Mouse (Mus musculus) liver, adult 2 months (tissue): Measurements from ENCODE around the gene Ager. TPM values are rescaled to one million over a fixed set of nuclear protein-coding genes. Genes with fewer than 3 reads are reported as not detected.

Experiments
- DNase-seq: peaks from one replicate; pipeline ENCODE4 v3.0.0-alpha.2; 2011; ENCODE audit warnings: low read depth, low spot score; ENCODE audit errors: extremely low read depth
- H3K27ac ChIP-seq: fragments of 200-500 bp; replicated peaks from 2 replicates; pipeline ENCODE4 v1.5.1; 2012; ENCODE audit warnings: low read depth, mild to moderate bottlenecking, control low read depth, inconsistent platforms, low read length; ENCODE audit not compliant: insufficient read depth
- H3K27me3 ChIP-seq: fragments of 200-500 bp; 2 replicates; pipeline ENCODE4 v1.6.1; 2012; ENCODE audit warnings: mild to moderate bottlenecking, moderate library complexity, low read length, inconsistent platforms; ENCODE audit not compliant: control insufficient read depth, insufficient read depth
- H3K36me3 ChIP-seq: fragments of 200-500 bp; 2 replicates; pipeline ENCODE4 v1.6.1; 2012; ENCODE audit warnings: low read length, inconsistent platforms; ENCODE audit not compliant: control insufficient read depth, insufficient read depth
- H3K4me1 ChIP-seq: fragments of 200-500 bp; 2 replicates; pipeline ENCODE4 v1.6.1; 2011; ENCODE audit warnings: low read length; ENCODE audit not compliant: control insufficient read depth, insufficient read depth
- H3K4me3 ChIP-seq: fragments of 200-500 bp; 2 replicates; pipeline ENCODE4 v1.5.1; 2011; ENCODE audit warnings: low read depth, mild to moderate bottlenecking, control low read depth, low read length, moderate library complexity; ENCODE audit not compliant: insufficient read depth
- H3K79me2 ChIP-seq: fragments of 200-500 bp; 2 replicates; pipeline ENCODE4 v1.6.1; 2012; ENCODE audit warnings: inconsistent platforms, mild to moderate bottlenecking, low read length, moderate library complexity; ENCODE audit not compliant: control insufficient read depth, insufficient read depth
- H3K9ac ChIP-seq: fragments of 200-500 bp; 2 replicates; pipeline ENCODE4 v1.6.1; 2012; ENCODE audit warnings: low read depth, mild to moderate bottlenecking, control low read depth, inconsistent platforms, low read length
- CTCF ChIP-seq: fragments of 200-500 bp; IDR thresholded peaks from 2 replicates; pipeline ENCODE4 v1.5.1; 2011; ENCODE audit warnings: low read depth, low read length, control low read depth
- POLR2A ChIP-seq: fragments of 200-500 bp; IDR thresholded peaks from 2 replicates; pipeline ENCODE4 v1.6.1; 2011; ENCODE audit warnings: low read length, control low read depth; ENCODE audit not compliant: insufficient read depth; ENCODE audit errors: extremely low read depth
- WGBS: fragments of 180-500 bp; shearing (Covaris S2); methylation state at CpG from one replicate; pipeline ENCODE4 v1.1.7; 2018; 5-methylcytosine and 5-hydroxymethylcytosine counted together
- polyA plus RNA-seq: library from polyadenylated mRNA; depleted of rRNA; stranded (reverse); fragments of >200 nt; gene quantifications from 2 replicates; pipeline ENCODE4 v1.2.3, GENCODE M21; 2012
- total RNA-seq: library from RNA; depleted of rRNA; stranded (reverse); fragments of >200 nt; gene quantifications from 2 replicates; pipeline ENCODE4 v1.2.3, GENCODE M21; 2014

The Ager gene
- total and polyA plus RNA-seq, 2 experiments, result 0.09 to 0.29 TPM

- H3K79me2 ChIP-seq, result peaks cover 8% of the 10 kb centered on the region; the same call in 1 of the 2 replicates
- H3K4me1 ChIP-seq, result peaks cover 7% of the 10 kb centered on the region; the same call in 1 of the 2 replicates
- no peak for TF ChIP-seq POLR2A
- TF ChIP-seq CTCF, result no peak
- DNase-seq, result peak; percentile 40
- 5% methylated on average over 31 of the region's 32 CpGs for WGBS
- peak overlapping the region; percentile 12 for H3K27ac ChIP-seq
- H3K36me3 ChIP-seq, result no peaks in the 10 kb centered on the region
- H3K9ac ChIP-seq, result peak overlapping the region; percentile 92
- peak overlapping the region; percentile 95 for H3K4me3 ChIP-seq
- H3K27me3 ChIP-seq, result no peaks in the 10 kb centered on the region
These were observed 8.8 kb downstream of the Ager start for GRCm38 (mm10) chr17:34606186-34607039.

DNA sequence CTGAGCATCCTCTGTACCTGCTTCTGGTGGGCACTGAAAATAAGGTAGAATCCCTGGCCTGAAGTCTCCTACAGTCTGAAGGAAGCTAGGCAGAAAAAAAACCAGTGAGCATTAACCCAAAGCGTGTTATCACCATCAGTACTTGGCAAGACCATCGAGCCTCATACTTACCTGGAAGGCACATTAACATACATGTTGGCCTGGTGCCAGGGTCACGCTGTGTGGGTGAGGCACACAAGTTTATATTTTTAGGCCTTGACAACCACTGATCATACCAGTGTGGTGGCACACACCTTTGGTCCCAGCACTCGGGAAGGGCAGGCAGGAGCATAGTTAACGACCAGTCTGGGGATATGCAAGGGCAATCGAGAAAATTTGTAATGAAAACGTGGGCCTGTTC, 10.3 kb downstream of the Ager start:
- WGBS, result 63% methylated on average over 7 of the region's 7 CpGs
- Histone ChIP-seq H3K79me2 (peaks cover 6% of the 10 kb centered on the region; the same call in 1 of the 2 replicates), H3K4me3 (no peak overlapping the region), H3K9ac (no peak overlapping the region), H3K36me3 (no peaks in the 10 kb centered on the region), H3K4me1 (peaks cover 4% of the 10 kb centered on the region; the same call in 1 of the 2 replicates), H3K27ac (no peak overlapping the region), H3K27me3 (no peaks in the 10 kb centered on the region)
- no peak for TF ChIP-seq POLR2A
- no peak for TF ChIP-seq CTCF
- DNase-seq, result no peak

DNA sequence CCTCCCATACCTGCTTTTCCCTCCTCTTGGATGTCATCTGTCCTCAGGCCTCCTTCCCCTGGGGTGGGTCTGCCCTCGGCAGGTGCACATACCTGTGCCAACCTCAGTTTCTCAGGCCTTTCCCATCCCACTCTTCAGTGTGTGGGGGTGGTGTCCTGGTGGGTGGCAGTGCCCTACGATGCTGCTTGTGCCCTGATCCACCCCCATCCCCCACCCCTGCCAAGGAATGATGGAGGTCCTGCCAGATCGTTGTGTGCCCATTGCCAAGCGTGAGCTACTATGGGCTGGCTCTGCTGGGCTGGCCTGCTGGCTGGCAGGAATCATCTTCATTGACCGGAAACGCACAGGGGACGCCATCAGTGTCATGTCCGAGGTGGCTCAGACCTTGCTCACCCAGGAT, 13.4 kb downstream of the Ager start:
- H3K27me3 ChIP-seq, result no peaks in the 10 kb centered on the region
- H3K4me3 ChIP-seq, result no peak overlapping the region
- H3K36me3 ChIP-seq, result no peaks in the 10 kb centered on the region; the same call in 1 of the 2 replicates
- H3K27ac ChIP-seq, result no peak overlapping the region
- no peak overlapping the region for H3K9ac ChIP-seq
- peaks cover 4% of the 10 kb centered on the region; the same call in 1 of the 2 replicates for H3K4me1 ChIP-seq
- 93% methylated on average over 8 of the region's 8 CpGs for WGBS
- peaks cover 1% of the 10 kb centered on the region; the same call in 1 of the 2 replicates for H3K79me2 ChIP-seq
- no peak for DNase-seq
- TF ChIP-seq POLR2A (no peak), CTCF (no peak)

- no peak for DNase-seq
- TF ChIP-seq POLR2A (no peak), CTCF (no peak)
- 86% methylated on average over 11 of the region's 11 CpGs for WGBS
- H3K4me3 ChIP-seq, result no peak overlapping the region
- no peaks in the 10 kb centered on the region for H3K27me3 ChIP-seq
- H3K79me2 ChIP-seq, result no peaks in the 10 kb centered on the region
- H3K36me3 ChIP-seq, result no peaks in the 10 kb centered on the region; the same call in 1 of the 2 replicates
- H3K4me1 ChIP-seq, result no peaks in the 10 kb centered on the region
- no peak overlapping the region for H3K9ac ChIP-seq
- H3K27ac ChIP-seq, result no peak overlapping the region
These were observed 15.5 kb downstream of the Ager start for GRCm38 (mm10) chr17:34613054-34613645.

- H3K4me1 ChIP-seq, result no peaks in the 10 kb centered on the region
- H3K9ac ChIP-seq, result no peak overlapping the region
- H3K36me3 ChIP-seq, result no peaks in the 10 kb centered on the region; the same call in 1 of the 2 replicates
- DNase-seq, result no peak
- no peak overlapping the region for H3K27ac ChIP-seq
- no peak overlapping the region for H3K4me3 ChIP-seq
- TF ChIP-seq POLR2A, result no peak
- WGBS, result 93% methylated on average over 10 of the region's 10 CpGs
- H3K79me2 ChIP-seq, result no peaks in the 10 kb centered on the region
- H3K27me3 ChIP-seq, result no peaks in the 10 kb centered on the region
These were observed 16.2 kb downstream of the Ager start for GRCm38 (mm10) chr17:34613830-34614229.
